Mouse (Mus musculus) layer of hippocampus, postnatal 14 days (tissue): Measurements from ENCODE around the gene Specc1. TPM values are rescaled to one million over a fixed set of nuclear protein-coding genes. Genes with fewer than 3 reads are reported as not detected.

Experiments used
- DNase-seq, 2 experiments: peaks; one replicate each; pipeline ENCODE4 v3.0.0; 2021 to 2022; ENCODE audit warnings: low spot score in 2 of 2, mixed read lengths in 1 of 2
- total RNA-seq, 2 experiments: library from RNA; stranded (reverse); gene quantifications; 2 replicates each; pipeline ENCODE4 v1.2.3; 2021

The Specc1 gene
- total RNA-seq, 2 experiments from 2014 or later = 66.1 to 69.8 TPM

- DNase-seq = no peak
Measured at GRCm38 (mm10) chr11:62159803-62160202, 203.2 kb downstream of the Specc1 start.

DNA sequence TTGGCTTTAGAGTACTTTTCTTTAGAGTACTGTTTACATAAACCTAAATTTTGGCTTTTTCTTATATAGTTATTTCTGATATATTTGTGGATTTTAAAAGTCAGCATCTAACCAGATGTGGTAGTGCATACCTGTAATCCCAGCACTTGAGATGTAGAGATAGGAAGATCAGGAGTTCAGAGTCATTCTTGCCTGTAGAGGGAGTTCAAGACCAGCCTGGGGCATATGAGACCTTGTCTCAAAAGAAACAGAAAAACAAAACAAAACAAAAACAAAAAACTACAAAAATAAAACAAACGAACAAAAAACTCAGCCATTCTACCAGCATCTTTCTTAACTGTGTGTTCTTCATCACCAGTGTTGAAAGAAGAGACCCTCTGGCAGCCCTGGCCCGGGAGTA lies 204.9 kb downstream of the Specc1 start:
- no peak for DNase-seq

GRCm38 (mm10) chr11:62164357-62164756 lies 207.8 kb downstream of the Specc1 start:
- no peak for DNase-seq

DNA sequence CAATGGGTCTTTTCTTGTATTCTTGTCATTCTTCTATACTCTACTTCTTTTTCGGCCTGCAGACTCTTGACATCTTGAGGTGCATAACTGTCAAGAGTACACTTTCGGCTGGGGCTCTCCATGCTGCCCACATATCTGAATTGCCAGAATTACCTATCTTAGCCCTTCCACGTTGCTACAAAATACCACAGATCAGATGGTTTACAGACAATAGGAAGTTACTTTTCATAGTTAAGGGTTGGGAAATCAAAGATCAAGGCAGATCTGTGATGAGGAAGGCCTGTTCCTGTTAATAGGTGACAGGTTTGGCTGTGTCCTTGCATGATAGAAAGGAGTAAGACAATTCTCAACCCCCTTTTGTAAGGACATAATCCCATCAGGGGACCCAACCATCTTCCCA lies 209.9 kb downstream of the Specc1 start:
- DNase-seq = no peak

DNA sequence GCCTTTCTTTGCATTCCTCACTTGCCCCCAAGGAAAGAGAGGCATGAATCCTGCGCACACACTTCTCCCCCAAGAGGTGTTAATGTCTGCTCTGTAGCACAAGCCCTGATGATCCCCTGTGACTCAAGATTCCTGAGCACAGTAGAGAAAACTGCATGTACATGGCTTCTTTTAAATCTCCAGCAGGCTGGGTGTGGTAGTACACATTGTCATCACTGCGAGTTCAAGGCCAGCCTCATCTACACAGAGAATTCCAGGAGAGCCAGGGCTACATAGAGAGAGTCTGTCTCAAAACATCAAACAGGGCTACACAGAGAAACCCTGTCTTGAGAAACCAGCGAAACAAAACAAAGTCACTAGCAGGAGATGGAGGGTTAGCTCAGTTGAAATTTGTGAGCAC lies 211.6 kb downstream of the Specc1 start:
- no peak for DNase-seq

GRCm38 (mm10) chr11:62177395-62178113 lies 221.0 kb downstream of the Specc1 start:
- no peak for DNase-seq

GRCm38 (mm10) chr11:62180791-62181190 lies 224.2 kb downstream of the Specc1 start:
- DNase-seq = no peak

DNA sequence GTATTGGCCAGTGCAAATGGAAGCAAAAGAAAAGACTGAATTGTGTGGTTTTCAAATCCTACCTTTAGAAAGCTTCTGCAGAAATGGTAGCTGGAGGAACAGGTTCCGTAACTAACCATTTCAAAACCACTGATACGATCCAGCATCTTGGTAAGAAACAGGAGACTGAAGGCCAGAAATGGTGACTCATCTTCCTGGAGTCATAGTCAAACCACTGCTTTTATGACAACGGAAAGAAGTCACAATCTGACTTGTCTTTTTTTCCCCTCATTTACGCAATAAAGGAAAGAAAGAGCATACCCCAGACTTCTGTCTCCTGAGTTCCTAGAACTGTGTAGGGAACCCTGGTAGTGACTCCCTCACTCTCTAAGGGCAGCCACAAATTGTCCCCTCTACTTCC lies 228.3 kb downstream of the Specc1 start:
- DNase-seq = no peak

DNA sequence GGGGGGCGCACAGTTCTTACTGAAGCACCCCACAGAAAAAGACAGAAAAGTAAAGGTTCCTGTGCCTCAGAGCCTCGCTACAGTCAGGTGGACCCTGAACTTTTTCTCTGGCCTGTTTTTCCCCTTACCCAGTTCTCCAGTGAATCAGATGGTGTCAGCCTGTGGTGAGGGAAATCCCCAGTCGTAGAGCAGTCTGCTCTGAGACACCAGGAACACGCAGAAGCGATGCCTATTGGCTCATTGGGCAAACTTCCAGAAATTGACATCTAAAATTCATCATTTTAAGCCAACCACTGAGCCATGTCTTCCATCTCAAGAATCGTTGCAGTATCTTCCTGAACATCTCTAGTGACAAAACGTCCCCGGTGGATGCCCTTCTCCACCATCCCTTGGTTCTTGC lies 230.5 kb downstream of the Specc1 start:
- DNase-seq = no peak

- DNase-seq = peak; percentile 20 to 52
Measured at GRCm38 (mm10) chr11:62192050-62192449, 235.5 kb downstream of the Specc1 start.

GRCm38 (mm10) chr11:62193116-62193515 lies 236.6 kb downstream of the Specc1 start:
- no peak for DNase-seq

DNA sequence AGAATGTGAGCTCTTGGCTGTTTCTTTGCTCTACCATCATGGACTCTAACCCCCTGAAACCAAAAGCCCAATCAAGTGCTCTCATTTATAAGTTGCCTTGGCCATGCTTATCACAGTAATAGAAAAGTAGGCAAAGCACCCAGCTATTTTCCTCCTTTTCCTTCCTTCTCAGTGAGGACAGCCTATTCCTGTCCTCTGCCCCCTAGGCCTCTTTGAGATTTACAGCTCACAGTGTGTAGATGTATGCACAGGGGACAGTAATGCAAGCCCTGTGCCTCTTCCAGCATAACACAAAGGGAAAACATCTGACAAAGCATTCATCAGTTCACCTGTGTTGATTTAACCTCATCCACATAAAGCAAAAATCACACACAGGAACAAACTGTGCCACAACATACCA lies 237.7 kb downstream of the Specc1 start:
- DNase-seq = no peak

- DNase-seq = no peak
Measured at GRCm38 (mm10) chr11:62200901-62201512, 244.4 kb downstream of the Specc1 start.

DNA sequence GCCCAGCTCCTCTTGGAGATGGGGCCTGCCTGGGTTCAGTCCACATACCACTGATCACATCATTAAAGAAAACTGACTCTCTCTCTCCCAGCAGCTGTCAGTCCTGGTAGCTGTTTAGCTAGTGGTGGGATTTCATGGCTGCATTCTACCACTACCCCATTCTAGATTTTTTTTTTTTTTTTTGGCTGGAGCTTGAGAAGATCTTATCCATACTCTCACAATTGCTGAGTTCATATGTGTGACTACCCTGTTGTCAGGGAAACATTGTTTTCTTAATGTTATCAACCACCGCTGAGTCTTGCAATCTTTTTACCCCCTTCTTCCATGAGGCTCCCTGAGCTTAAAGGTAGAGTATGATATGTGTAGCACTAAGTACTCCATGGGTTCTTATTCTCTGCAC lies 246.1 kb downstream of the Specc1 start:
- DNase-seq = no peak

DNA sequence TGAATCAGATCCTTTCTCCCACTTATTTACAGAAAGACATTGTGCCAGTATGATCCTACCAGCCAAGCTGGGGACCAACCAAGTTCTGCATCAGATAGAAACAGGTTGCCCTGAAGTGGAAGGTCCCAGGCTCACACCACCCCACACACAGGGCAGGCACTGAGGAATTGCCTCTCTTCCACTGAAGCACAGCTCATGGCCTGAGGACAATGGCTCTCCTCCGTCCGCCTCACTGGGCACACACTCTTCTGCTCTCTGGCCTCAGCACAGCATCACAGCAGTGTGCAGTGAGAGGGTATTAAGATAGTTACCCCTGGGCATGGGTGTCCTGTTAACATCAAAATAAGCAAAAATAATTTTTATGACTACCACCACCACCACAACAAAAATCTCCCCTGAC lies 252.5 kb downstream of the Specc1 start:
- DNase-seq = no peak

DNA sequence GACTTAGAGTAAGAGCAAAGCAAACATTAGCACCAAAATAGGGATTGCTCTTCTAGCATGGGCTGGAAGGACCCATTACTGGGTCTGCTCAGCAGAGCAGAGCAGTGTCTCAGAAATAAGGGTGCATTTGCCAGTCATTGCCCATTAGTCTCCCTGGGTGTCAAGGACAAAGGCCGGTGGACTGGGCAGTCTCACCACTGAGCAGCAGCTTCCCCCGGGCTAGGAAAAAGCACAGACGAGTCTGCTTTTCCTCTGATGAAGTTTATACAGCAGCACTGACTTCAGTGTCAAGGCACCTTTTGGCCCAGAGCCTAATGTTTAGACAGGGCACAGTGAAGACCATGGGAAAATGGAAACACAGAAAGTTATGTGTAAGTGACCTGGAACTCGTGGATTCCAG lies 253.3 kb downstream of the Specc1 start:
- no peak for DNase-seq

- no peak for DNase-seq
Measured at GRCm38 (mm10) chr11:62213384-62213989, 256.9 kb downstream of the Specc1 start.

DNA sequence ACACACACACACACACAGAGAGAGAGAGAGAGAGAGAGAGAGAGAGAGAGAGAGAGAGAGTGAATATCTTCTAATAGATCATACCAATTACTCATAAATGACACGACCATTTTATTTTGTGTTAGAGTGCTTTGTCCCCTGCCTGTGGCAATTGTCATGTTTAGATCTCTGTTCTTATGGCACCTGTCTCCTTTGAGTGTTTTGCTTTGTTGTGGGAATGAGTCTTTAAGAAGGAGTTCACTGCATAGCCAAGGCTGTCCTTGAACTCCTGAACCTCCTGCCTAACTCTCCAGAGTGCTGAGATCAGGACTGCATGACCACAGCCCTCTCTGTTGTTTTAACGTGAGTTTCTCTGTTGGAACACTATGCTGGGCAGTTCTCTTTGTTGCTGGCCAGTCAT lies 258.5 kb downstream of the Specc1 start:
- DNase-seq = no peak

DNA sequence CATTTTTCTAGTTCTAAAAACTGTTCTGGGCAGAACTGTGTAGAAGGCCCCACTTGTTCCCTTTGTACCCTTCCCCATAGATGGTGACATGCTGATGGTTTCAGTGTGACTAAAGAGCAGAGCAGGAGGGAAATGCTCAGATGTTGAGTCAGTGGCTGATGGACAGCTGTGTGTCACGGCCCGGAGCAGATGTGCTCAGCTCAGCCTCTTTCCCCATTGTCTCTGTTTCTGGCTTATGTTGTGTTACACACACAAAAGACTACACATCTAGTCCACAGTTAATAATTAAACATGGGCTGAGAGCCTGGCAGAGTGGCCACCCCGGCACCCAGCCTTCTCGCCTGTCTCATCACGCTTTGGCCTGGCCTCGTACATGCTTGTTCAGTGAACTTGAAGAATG lies 261.2 kb downstream of the Specc1 start:
- no peak for DNase-seq

GRCm38 (mm10) chr11:62220756-62221510 lies 264.4 kb downstream of the Specc1 start:
- DNase-seq = no peak

DNA sequence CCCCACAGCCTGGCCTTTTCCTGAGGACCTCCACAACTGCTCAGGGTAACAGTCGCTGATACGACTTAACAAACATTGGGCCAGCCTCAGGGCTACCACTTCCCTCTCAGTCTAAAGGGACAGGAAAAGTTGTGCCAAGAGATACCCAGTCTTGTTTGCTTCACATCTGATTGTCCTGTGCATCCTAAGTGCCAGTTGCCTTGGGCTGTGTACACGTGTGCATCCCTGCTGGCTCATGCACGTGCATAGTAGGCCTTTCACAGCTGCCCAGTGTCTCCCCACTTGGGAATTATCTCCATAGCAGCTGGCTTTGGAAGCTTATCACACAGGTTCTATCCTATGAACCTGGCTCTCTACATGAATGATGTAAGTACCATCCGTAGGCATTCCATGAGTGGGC lies 266.9 kb downstream of the Specc1 start:
- no peak for DNase-seq

DNA sequence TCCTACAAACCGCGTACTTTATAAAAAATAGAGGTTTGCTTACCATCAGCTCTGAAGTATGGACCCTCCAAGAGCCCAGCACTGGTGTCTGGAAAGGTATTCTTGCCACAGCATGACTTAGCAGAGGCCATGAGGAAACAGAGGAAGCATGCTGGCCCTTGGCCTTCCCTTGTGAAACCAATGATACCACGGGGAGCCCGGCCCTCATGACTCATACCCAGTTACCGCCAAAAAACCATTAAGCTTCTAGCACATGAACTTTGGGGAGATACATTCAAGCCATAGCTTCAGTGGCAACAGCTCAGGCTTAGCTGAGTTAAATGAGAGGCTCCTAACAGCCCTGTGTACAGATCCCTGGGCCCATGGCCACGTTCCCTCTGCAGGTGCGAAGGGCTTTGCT lies 267.4 kb downstream of the Specc1 start:
- no peak for DNase-seq
